ENCODE assay signal across 8 mouse cellular contexts in the genomic region with DNA sequence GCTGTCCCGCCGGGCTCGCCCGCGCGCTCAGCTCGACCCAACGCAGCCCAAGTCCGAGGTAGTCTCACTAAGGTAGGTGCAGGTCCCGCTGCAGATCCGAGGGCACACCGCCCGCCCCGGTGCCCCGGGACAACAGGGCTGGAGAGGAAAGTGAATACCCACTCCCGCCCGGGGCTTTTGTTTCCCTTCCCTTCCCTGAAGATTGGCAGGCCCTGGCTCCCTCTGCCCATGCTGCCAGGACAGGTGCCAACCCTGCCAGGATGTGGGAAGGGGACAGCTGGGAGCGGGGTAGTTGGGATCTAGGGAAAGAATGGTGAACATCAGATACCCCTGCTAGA. TPM values are rescaled to one million over a fixed set of nuclear protein-coding genes. Genes with fewer than 3 reads are reported as not detected.
A peak's percentile ranks its signal among the peaks of the same experiment; 100 is the strongest.
DNase-seq lines count a peak whose midpoint lies in the region; ATAC-seq lines count a peak whose summit lies in the region.

No protein-coding gene starts in this region.

- H3K27ac ChIP-seq in kidney, embryonic 14.5 days (ENCODE audit: low read depth, low read length): no peak overlapping the region
- peak overlapping the region; percentile 58; the same call in 1 of the 2 replicates for H3K27ac ChIP-seq in embryonic facial prominence, embryonic 10.5 days (replicated peaks)
- no peak overlapping the region for H3K27ac ChIP-seq in hindbrain, embryonic 15.5 days (replicated peaks)
- no peak overlapping the region for H3K27ac ChIP-seq in midbrain, embryonic 15.5 days

- H3K4me3 ChIP-seq in kidney, embryonic 14.5 days (ENCODE audit: low read length): peak overlapping the region; percentile 47
- H3K4me3 ChIP-seq in embryonic facial prominence, embryonic 10.5 days: peak overlapping the region; percentile 58
- peak overlapping the region; percentile 37 for H3K4me3 ChIP-seq in hindbrain, embryonic 15.5 days
- peak overlapping the region; percentile 39 for H3K4me3 ChIP-seq in midbrain, embryonic 15.5 days

- peak overlapping the region; percentile 85 for H3K4me2 ChIP-seq in kidney, embryonic 14.5 days (replicated peaks; ENCODE audit: low read depth, low read length)
- H3K4me2 ChIP-seq in hindbrain, embryonic 15.5 days: peak overlapping the region; percentile 62
- peak overlapping the region; percentile 58 for H3K4me2 ChIP-seq in midbrain, embryonic 15.5 days

- peaks cover 11% of the 10 kb centered on the region for H3K4me1 ChIP-seq in kidney, embryonic 14.5 days (ENCODE audit: control insufficient read depth, insufficient read depth, low read length)
- H3K4me1 ChIP-seq in embryonic facial prominence, embryonic 10.5 days: peaks cover 24% of the 10 kb centered on the region
- peaks cover 9% of the 10 kb centered on the region for H3K4me1 ChIP-seq in hindbrain, embryonic 15.5 days (replicated peaks)
- peaks cover 10% of the 10 kb centered on the region for H3K4me1 ChIP-seq in midbrain, embryonic 15.5 days

- peaks cover 23% of the 10 kb centered on the region for H3K27me3 ChIP-seq in kidney, embryonic 14.5 days (ENCODE audit: control insufficient read depth, insufficient read depth, low read length)
- peaks cover 76% of the 10 kb centered on the region for H3K27me3 ChIP-seq in embryonic facial prominence, embryonic 10.5 days (replicated peaks; ENCODE audit: low read depth, poor library complexity, severe bottlenecking)
- H3K27me3 ChIP-seq in hindbrain, embryonic 15.5 days: peaks cover 34% of the 10 kb centered on the region
- peaks cover 38% of the 10 kb centered on the region for H3K27me3 ChIP-seq in midbrain, embryonic 15.5 days (replicated peaks)

- DNase-seq in kidney, adult 8-10 months: no peak
- DNase-seq in embryonic facial prominence, embryonic 10.5 days (ENCODE audit: low spot score): no peak
- no peak for DNase-seq in cerebellum, adult 11 months
- no peak for DNase-seq in B cell, adult 2 months

- H3K9ac ChIP-seq in kidney, embryonic 14.5 days (ENCODE audit: low read depth, low read length): peak overlapping the region; percentile 54
- H3K9ac ChIP-seq in hindbrain, embryonic 15.5 days: 0 out of 2 replicates have a peak overlapping the region, but pooled peaks have one; percentile 17
- peak overlapping the region; percentile 28; the same call in 1 of the 2 replicates for H3K9ac ChIP-seq in midbrain, embryonic 15.5 days

- no peaks in the 10 kb centered on the region for H3K36me3 ChIP-seq in kidney, embryonic 14.5 days (ENCODE audit: control insufficient read depth, insufficient read depth, low read length)
- no peaks in the 10 kb centered on the region for H3K36me3 ChIP-seq in embryonic facial prominence, embryonic 10.5 days (replicated peaks)
- no peaks in the 10 kb centered on the region for H3K36me3 ChIP-seq in hindbrain, embryonic 15.5 days
- H3K36me3 ChIP-seq in midbrain, embryonic 15.5 days (replicated peaks): no peaks in the 10 kb centered on the region

- H3K9me3 ChIP-seq in kidney, embryonic 14.5 days (ENCODE audit: control insufficient read depth, low read length): no peaks in the 10 kb centered on the region
- no peaks in the 10 kb centered on the region for H3K9me3 ChIP-seq in embryonic facial prominence, embryonic 10.5 days
- H3K9me3 ChIP-seq in hindbrain, embryonic 15.5 days: no peaks in the 10 kb centered on the region
- no peaks in the 10 kb centered on the region for H3K9me3 ChIP-seq in midbrain, embryonic 15.5 days

- WGBS in kidney, embryonic 14.5 days: 1% methylated on average over 18 of the region's 18 CpGs
- WGBS in embryonic facial prominence, embryonic 10.5 days: 4% methylated on average over 18 of the region's 18 CpGs
- WGBS in hindbrain, embryonic 15.5 days: 3% methylated on average over 18 of the region's 18 CpGs
- 4% methylated on average over 18 of the region's 18 CpGs for WGBS in midbrain, embryonic 15.5 days

- ATAC-seq in kidney, embryonic 14.5 days (ENCODE audit: low FRiP score, low TSS enrichment): no peak
- no peak for ATAC-seq in hindbrain, embryonic 15.5 days (ENCODE audit: low FRiP score, low read depth)
- ATAC-seq in midbrain, embryonic 15.5 days (replicated peaks): no peak
- ATAC-seq in monocyte, adult 5-6 weeks (replicated peaks; ENCODE audit: insufficient number of reproducible peaks, low FRiP score, low TSS enrichment, poor library complexity, severe bottlenecking): no peak

RNA-seq across cellular contexts. Expression of a gene that starts 0.5 kb away (rescaled TPM):
- 1.1 and 2.1 TPM in 2 replicates for polyA plus RNA-seq in kidney, embryonic 14.5 days (2014; fragmentation: Nextera tagmentation; extraction: Ambion mirVana)
- polyA plus RNA-seq in embryonic facial prominence, embryonic 10.5 days (2016; fragmentation: Nextera tagmentation; extraction: Ambion mirVana): 1.1 and 1.5 TPM in 2 replicates
- polyA plus RNA-seq in hindbrain, embryonic 15.5 days (2015; fragmentation: Nextera tagmentation; extraction: Ambion mirVana): 1.7 and 1.9 TPM in 2 replicates
- polyA plus RNA-seq in midbrain, embryonic 15.5 days (2015; fragmentation: Nextera tagmentation; extraction: Ambion mirVana): 0.79 and 0.94 TPM in 2 replicates
- total RNA-seq in monocyte, adult 5-6 weeks (2017): not detected in 3 replicates

RNA-seq across cellular contexts. Expression of a gene that starts 37.5 kb away (rescaled TPM):
- polyA plus RNA-seq in kidney, embryonic 14.5 days (2014; fragmentation: Nextera tagmentation; extraction: Ambion mirVana): 155 and 166 TPM in 2 replicates
- polyA plus RNA-seq in embryonic facial prominence, embryonic 10.5 days (2016; fragmentation: Nextera tagmentation; extraction: Ambion mirVana): 212 and 216 TPM in 2 replicates
- polyA plus RNA-seq in hindbrain, embryonic 15.5 days (2015; fragmentation: Nextera tagmentation; extraction: Ambion mirVana): 62.5 and 70.9 TPM in 2 replicates
- polyA plus RNA-seq in midbrain, embryonic 15.5 days (2015; fragmentation: Nextera tagmentation; extraction: Ambion mirVana): 53.2 and 58.5 TPM in 2 replicates
- total RNA-seq in monocyte, adult 5-6 weeks (2017): 3.6 to 6.4 TPM (median 5.8 TPM) in 3 replicates

RNA-seq across cellular contexts. Expression of a gene that starts 41.8 kb away (rescaled TPM):
- polyA plus RNA-seq in kidney, embryonic 14.5 days (2014; fragmentation: Nextera tagmentation; extraction: Ambion mirVana): 13.0 and 19.1 TPM in 2 replicates
- 27.9 and 30.7 TPM in 2 replicates for polyA plus RNA-seq in embryonic facial prominence, embryonic 10.5 days (2016; fragmentation: Nextera tagmentation; extraction: Ambion mirVana)
- 18.7 and 23.8 TPM in 2 replicates for polyA plus RNA-seq in hindbrain, embryonic 15.5 days (2015; fragmentation: Nextera tagmentation; extraction: Ambion mirVana)
- 22.4 and 25.7 TPM in 2 replicates for polyA plus RNA-seq in midbrain, embryonic 15.5 days (2015; fragmentation: Nextera tagmentation; extraction: Ambion mirVana)
- 16.2 to 25.6 TPM (median 23.2 TPM) in 3 replicates for total RNA-seq in monocyte, adult 5-6 weeks (2017)

RNA-seq across cellular contexts. Expression of a gene that starts 42.0 kb away (rescaled TPM):
- polyA plus RNA-seq in kidney, embryonic 14.5 days (2014; fragmentation: Nextera tagmentation; extraction: Ambion mirVana): 41.4 and 48.1 TPM in 2 replicates
- polyA plus RNA-seq in embryonic facial prominence, embryonic 10.5 days (2016; fragmentation: Nextera tagmentation; extraction: Ambion mirVana): 48.4 and 50.8 TPM in 2 replicates
- 42.9 and 43.4 TPM in 2 replicates for polyA plus RNA-seq in hindbrain, embryonic 15.5 days (2015; fragmentation: Nextera tagmentation; extraction: Ambion mirVana)
- polyA plus RNA-seq in midbrain, embryonic 15.5 days (2015; fragmentation: Nextera tagmentation; extraction: Ambion mirVana): 52.1 and 53.1 TPM in 2 replicates
- total RNA-seq in monocyte, adult 5-6 weeks (2017): 109 to 210 TPM (median 121 TPM) in 3 replicates

RNA-seq across cellular contexts. Expression of a gene that starts 52.7 kb away (rescaled TPM):
- polyA plus RNA-seq in kidney, embryonic 14.5 days (2014; fragmentation: Nextera tagmentation; extraction: Ambion mirVana): 1,830 and 1,881 TPM in 2 replicates
- 1,824 and 1,981 TPM in 2 replicates for polyA plus RNA-seq in embryonic facial prominence, embryonic 10.5 days (2016; fragmentation: Nextera tagmentation; extraction: Ambion mirVana)
- polyA plus RNA-seq in hindbrain, embryonic 15.5 days (2015; fragmentation: Nextera tagmentation; extraction: Ambion mirVana): 1,686 and 1,716 TPM in 2 replicates
- polyA plus RNA-seq in midbrain, embryonic 15.5 days (2015; fragmentation: Nextera tagmentation; extraction: Ambion mirVana): 2,073 and 2,119 TPM in 2 replicates
- 1,370 to 2,118 TPM (median 2,068 TPM) in 3 replicates for total RNA-seq in monocyte, adult 5-6 weeks (2017)
